Mouse (Mus musculus) neural tube, embryonic 15.5 days (tissue): ENCODE measurements around the gene Usp9x. TPM values are rescaled to one million over a fixed set of nuclear protein-coding genes. Genes with fewer than 3 reads are reported as not detected.

ENCODE experiments used
- ATAC-seq: fragments of 200-750 bp; cut with Nextera tagmentation; 2 replicates; pipeline ENCODE4 v1.8.0; 2017; ENCODE audit warnings: mild to moderate bottlenecking, moderate TSS enrichment, moderate library complexity; ENCODE audit not compliant: low FRiP score
- H3K27ac ChIP-seq: fragments of 300-500 bp; sonication (generic); replicated peaks from 2 replicates; pipeline ENCODE4 v1.5.1; 2015; ENCODE audit warnings: mild to moderate bottlenecking, inconsistent platforms
- H3K27me3 ChIP-seq: fragments of 300-500 bp; sonication (generic); replicated peaks from 2 replicates; pipeline ENCODE4 v1.6.1; 2015; ENCODE audit warnings: inconsistent platforms
- H3K36me3 ChIP-seq: fragments of 300-500 bp; sonication (generic); 2 replicates; pipeline ENCODE4 v1.6.1; 2015; ENCODE audit warnings: inconsistent platforms
- H3K4me1 ChIP-seq: fragments of 300-500 bp; sonication (generic); 2 replicates; pipeline ENCODE4 v1.6.1; 2015; ENCODE audit warnings: inconsistent platforms
- H3K4me2 ChIP-seq: fragments of 300-500 bp; sonication (generic); 2 replicates; pipeline ENCODE4 v1.6.1; 2015; ENCODE audit warnings: inconsistent platforms, mild to moderate bottlenecking, moderate library complexity
- H3K4me3 ChIP-seq: fragments of 300-500 bp; sonication (generic); replicated peaks from 2 replicates; pipeline ENCODE4 v1.5.1; 2015; ENCODE audit warnings: mild to moderate bottlenecking, inconsistent platforms
- H3K9ac ChIP-seq: fragments of 300-500 bp; sonication (generic); replicated peaks from 2 replicates; pipeline ENCODE4 v1.6.1; 2015; ENCODE audit warnings: mild to moderate bottlenecking, inconsistent platforms
- H3K9me3 ChIP-seq: fragments of 300-500 bp; sonication (generic); replicated peaks from 2 replicates; pipeline ENCODE4 v1.6.1; 2016; ENCODE audit warnings: inconsistent platforms
- WGBS: fragments of 180-500 bp; shearing (Covaris S2); methylation state at CpG from one replicate; pipeline ENCODE4 v1.1.7; 2015; ENCODE audit warnings: mixed read lengths; 5-methylcytosine and 5-hydroxymethylcytosine counted together
- polyA plus RNA-seq: library from polyadenylated mRNA; unstranded; fragments of >200 nt; fragmentation: Nextera tagmentation; extraction: Ambion mirVana; gene quantifications from 2 replicates; pipeline ENCODE4 v1.2.1, GENCODE M21; 2015

Gene Usp9x
- 25.8 and 27.3 TPM in 2 replicates for polyA plus RNA-seq

GRCm38 (mm10) chrX:13071241-13071775, at the start of gene Usp9x:
TSS of gene Usp9x (plus strand) at chrX:13071498.
- Histone ChIP-seq H3K9ac (peak within 1 kb of the TSS; percentile 72), H3K27me3 (no peaks in the 10 kb centered on the region), H3K4me1 (peaks cover 3% of the 10 kb centered on the region; the same call in 1 of the 2 replicates), H3K9me3 (no peaks in the 10 kb centered on the region), H3K4me2 (peak within 1 kb of the TSS; percentile 53), H3K36me3 (no peaks in the 10 kb centered on the region), H3K4me3 (peak within 1 kb of the TSS; percentile 65), H3K27ac (peak within 1 kb of the TSS; percentile 94)
- 12% methylated on average over 29 of the region's 36 CpGs for WGBS
- peak; percentile 89 for ATAC-seq

- H3K36me3 ChIP-seq: no peaks in the 10 kb centered on the region
- no peak overlapping the region for H3K27ac ChIP-seq
- no peaks in the 10 kb centered on the region for H3K4me1 ChIP-seq
- no peak overlapping the region for H3K4me3 ChIP-seq
- 92% methylated on average over 5 of the region's 5 CpGs for WGBS
- no peak overlapping the region for H3K4me2 ChIP-seq
- no peaks in the 10 kb centered on the region for H3K27me3 ChIP-seq
- ATAC-seq: no peak
- no peak overlapping the region for H3K9ac ChIP-seq
- H3K9me3 ChIP-seq: no peaks in the 10 kb centered on the region
These were observed 48.6 kb upstream of the Usp9x start for GRCm38 (mm10) chrX:13022547-13023310.

GRCm38 (mm10) chrX:13024539-13025202, 46.6 kb upstream of the Usp9x start:
- Histone ChIP-seq H3K27me3 (no peaks in the 10 kb centered on the region), H3K9me3 (no peaks in the 10 kb centered on the region), H3K9ac (no peak overlapping the region), H3K36me3 (no peaks in the 10 kb centered on the region), H3K27ac (no peak overlapping the region), H3K4me2 (no peak overlapping the region), H3K4me3 (no peak overlapping the region), H3K4me1 (no peaks in the 10 kb centered on the region)
- WGBS: 85% methylated on average over 1 of the region's 1 CpGs
- no peak for ATAC-seq

GRCm38 (mm10) chrX:13025286-13025685, 46.0 kb upstream of the Usp9x start:
- ATAC-seq: no peak
- Histone ChIP-seq H3K4me3 (no peak overlapping the region), H3K9ac (no peak overlapping the region), H3K9me3 (no peaks in the 10 kb centered on the region), H3K27me3 (no peaks in the 10 kb centered on the region), H3K27ac (no peak overlapping the region), H3K4me2 (no peak overlapping the region), H3K4me1 (no peaks in the 10 kb centered on the region), H3K36me3 (no peaks in the 10 kb centered on the region)
- WGBS: 86% methylated on average over 8 of the region's 8 CpGs

GRCm38 (mm10) chrX:13028156-13028555, 43.1 kb upstream of the Usp9x start:
- Histone ChIP-seq H3K9me3 (no peaks in the 10 kb centered on the region), H3K4me1 (no peaks in the 10 kb centered on the region), H3K9ac (no peak overlapping the region), H3K4me2 (no peak overlapping the region), H3K27me3 (no peaks in the 10 kb centered on the region), H3K36me3 (no peaks in the 10 kb centered on the region), H3K4me3 (no peak overlapping the region), H3K27ac (no peak overlapping the region)
- 94% methylated on average over 4 of the region's 4 CpGs for WGBS
- no peak for ATAC-seq

GRCm38 (mm10) chrX:13029996-13030395, 41.3 kb upstream of the Usp9x start:
- H3K4me3 ChIP-seq: no peak overlapping the region
- no peak overlapping the region for H3K4me2 ChIP-seq
- no peak for ATAC-seq
- H3K36me3 ChIP-seq: no peaks in the 10 kb centered on the region
- no peaks in the 10 kb centered on the region for H3K4me1 ChIP-seq
- 95% methylated on average over 6 of the region's 6 CpGs for WGBS
- no peaks in the 10 kb centered on the region for H3K27me3 ChIP-seq
- no peaks in the 10 kb centered on the region for H3K9me3 ChIP-seq
- H3K9ac ChIP-seq: no peak overlapping the region
- H3K27ac ChIP-seq: no peak overlapping the region

GRCm38 (mm10) chrX:13037085-13037484, 34.2 kb upstream of the Usp9x start:
- H3K36me3 ChIP-seq: no peaks in the 10 kb centered on the region
- 90% methylated on average over 4 of the region's 4 CpGs for WGBS

GRCm38 (mm10) chrX:13039211-13039610, 32.1 kb upstream of the Usp9x start:
- Histone ChIP-seq H3K4me3 (no peak overlapping the region), H3K27me3 (no peaks in the 10 kb centered on the region), H3K27ac (no peak overlapping the region), H3K4me2 (no peak overlapping the region), H3K9ac (no peak overlapping the region), H3K36me3 (no peaks in the 10 kb centered on the region), H3K9me3 (no peaks in the 10 kb centered on the region), H3K4me1 (no peaks in the 10 kb centered on the region)
- ATAC-seq: no peak
- 40% methylated on average over 3 of the region's 3 CpGs for WGBS

More at GRCm38 (mm10) chrX:13037085-13037484, 34.2 kb upstream of the Usp9x start:
- no peak overlapping the region for H3K4me2 ChIP-seq
- H3K4me1 ChIP-seq: no peaks in the 10 kb centered on the region
- no peaks in the 10 kb centered on the region for H3K27me3 ChIP-seq
- no peaks in the 10 kb centered on the region for H3K9me3 ChIP-seq
- no peak overlapping the region for H3K27ac ChIP-seq
- no peak overlapping the region for H3K9ac ChIP-seq
- ATAC-seq: no peak
- H3K4me3 ChIP-seq: no peak overlapping the region

GRCm38 (mm10) chrX:13040391-13040790, 30.9 kb upstream of the Usp9x start:
- Histone ChIP-seq H3K27ac (no peak overlapping the region), H3K9ac (no peak overlapping the region), H3K4me2 (no peak overlapping the region), H3K9me3 (no peaks in the 10 kb centered on the region), H3K4me3 (no peak overlapping the region), H3K36me3 (no peaks in the 10 kb centered on the region), H3K4me1 (no peaks in the 10 kb centered on the region), H3K27me3 (no peaks in the 10 kb centered on the region)
- WGBS: 55% methylated on average over 1 of the region's 1 CpGs
- no peak for ATAC-seq

- Histone ChIP-seq H3K9me3 (no peaks in the 10 kb centered on the region), H3K27me3 (no peaks in the 10 kb centered on the region), H3K36me3 (no peaks in the 10 kb centered on the region), H3K4me3 (peak overlapping the region; percentile 45), H3K4me2 (peak overlapping the region; percentile 50), H3K9ac (peak overlapping the region; percentile 55), H3K27ac (peak overlapping the region; percentile 86), H3K4me1 (no peaks in the 10 kb centered on the region)
- ATAC-seq: peak; percentile 98
- WGBS: 11% methylated on average over 35 of the region's 35 CpGs
These were observed 29.6 kb upstream of the Usp9x start for GRCm38 (mm10) chrX:13041630-13042129.

GRCm38 (mm10) chrX:13043780-13044179, 27.5 kb upstream of the Usp9x start:
- no peak for ATAC-seq
- H3K9me3 ChIP-seq: no peaks in the 10 kb centered on the region
- H3K27me3 ChIP-seq: no peaks in the 10 kb centered on the region
- H3K4me3 ChIP-seq: no peak overlapping the region
- H3K27ac ChIP-seq: no peak overlapping the region
- 94% methylated on average over 2 of the region's 2 CpGs for WGBS
- no peak overlapping the region for H3K9ac ChIP-seq
- no peak overlapping the region for H3K4me2 ChIP-seq
- H3K4me1 ChIP-seq: 0 out of 2 replicates have a peak, but pooled peaks cover 6% of the 10 kb centered on the region
- no peaks in the 10 kb centered on the region for H3K36me3 ChIP-seq
